Comparison of ENCODE assay signal across 16 mouse cellular contexts in the genomic region with DNA sequence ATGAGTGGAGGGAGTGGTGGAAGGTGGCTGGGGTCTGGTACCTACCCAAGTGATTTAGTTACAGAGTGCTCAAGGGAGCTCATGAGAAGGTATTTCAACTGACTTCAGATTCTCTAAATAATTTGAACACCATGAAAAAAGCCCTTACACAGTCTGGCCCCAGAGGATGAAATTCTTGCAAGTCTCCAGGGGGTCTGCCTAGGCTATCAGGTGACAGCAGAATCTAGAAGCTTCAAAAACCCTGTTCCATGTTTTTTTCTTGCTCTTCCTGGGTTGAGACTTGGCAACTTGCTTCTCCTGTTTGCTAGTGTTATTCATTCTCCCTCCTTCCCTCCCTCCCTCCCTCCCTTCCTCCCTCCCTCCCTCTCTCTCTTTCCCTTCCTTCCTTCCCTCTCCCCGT.
A peak's percentile ranks its signal among the peaks of the same experiment; 100 is the strongest.
DNase-seq lines count a peak whose midpoint lies in the region; ATAC-seq and TF ChIP-seq lines count a peak whose summit lies in the region.
"Had no signal": no experiment of that assay in that cellular context is flagged by ENCODE, and none has a peak within 500 bp of the region (broad histone marks: within the 10 kb centered on the region; RNA-seq: fewer than 3 reads in every experiment).

No protein-coding gene starts in this region.

- H3K4me1 ChIP-seq in midbrain, embryonic 10.5 days, result peaks cover 56% of the 10 kb centered on the region
- peaks cover 33% of the 10 kb centered on the region for H3K4me1 ChIP-seq in midbrain, embryonic 11.5 days (ENCODE audit: control insufficient read depth, insufficient read depth, low read length)
- peaks cover 15% of the 10 kb centered on the region for H3K4me1 ChIP-seq in embryonic fibroblast, embryonic 13.5 days (ENCODE audit: control insufficient read depth, insufficient read depth, low read length)
- H3K4me1 ChIP-seq in limb, embryonic 10.5 days, result peaks cover 14% of the 10 kb centered on the region
- H3K4me1 ChIP-seq in midbrain, postnatal 0 days (ENCODE audit: insufficient read depth, low read length), result peaks cover 12% of the 10 kb centered on the region; the same call in 1 of the 2 replicates

- peak overlapping the region; percentile 74 for H3K27ac ChIP-seq in midbrain, embryonic 10.5 days (replicated peaks)
- no peak overlapping the region for H3K27ac ChIP-seq in midbrain, embryonic 11.5 days (ENCODE audit: low read depth, low read length)
- H3K27ac ChIP-seq in embryonic fibroblast, embryonic 13.5 days (ENCODE audit: insufficient read depth, low read length), result peak overlapping the region; percentile 83
- H3K27ac ChIP-seq in limb, embryonic 10.5 days, result peak overlapping the region; percentile 67; the same call in 1 of the 2 replicates
- H3K27ac ChIP-seq in midbrain, postnatal 0 days (ENCODE audit: low read depth, low read length), result peak overlapping the region; percentile 33
- H3K27ac ChIP-seq in gastrocnemius, adult 2 months, result no peak overlapping the region
- H3K27ac ChIP-seq: limb, embryonic 15.5 days; stomach, embryonic 15.5 days had no signal

- DNase-seq in midbrain, embryonic 10.5 days (ENCODE audit: low spot score), result no peak
- no peak for DNase-seq in midbrain, embryonic 11.5 days (ENCODE audit: low spot score, missing footprints)
- no peak for DNase-seq in limb, embryonic 10.5 days (ENCODE audit: low spot score)
- DNase-seq in midbrain, postnatal 0 days (ENCODE audit: low spot score), result no peak
- no peak for DNase-seq in thymus, postnatal 25 days
- no peak for DNase-seq in gastrocnemius, adult 2 months
- DNase-seq: adrenal gland, adult 8-10 months; cerebellum, adult 9-10 months; liver, postnatal 0 days; retina, postnatal 1 day had no signal

- no peak overlapping the region for H3K9ac ChIP-seq in midbrain, embryonic 11.5 days (ENCODE audit: low read length)
- no peak overlapping the region for H3K9ac ChIP-seq in midbrain, postnatal 0 days (replicated peaks; ENCODE audit: low read length, poor library complexity, severe bottlenecking)
- H3K9ac ChIP-seq: limb, embryonic 15.5 days; liver, postnatal 0 days; stomach, embryonic 15.5 days had no signal

- H3K27me3 ChIP-seq in midbrain, embryonic 10.5 days (ENCODE audit: low read depth, poor library complexity, severe bottlenecking), result no peaks in the 10 kb centered on the region
- H3K27me3 ChIP-seq in midbrain, embryonic 11.5 days (ENCODE audit: control insufficient read depth, insufficient read depth, low read length), result no peaks in the 10 kb centered on the region
- no peaks in the 10 kb centered on the region for H3K27me3 ChIP-seq in limb, embryonic 10.5 days (ENCODE audit: low read depth, poor library complexity, severe bottlenecking)
- H3K27me3 ChIP-seq in midbrain, postnatal 0 days (ENCODE audit: insufficient read depth, low read length), result no peaks in the 10 kb centered on the region
- H3K27me3 ChIP-seq: limb, embryonic 15.5 days; stomach, embryonic 15.5 days had no signal

- H3K36me3 ChIP-seq in midbrain, embryonic 10.5 days, result no peaks in the 10 kb centered on the region
- H3K36me3 ChIP-seq in midbrain, embryonic 11.5 days (ENCODE audit: control insufficient read depth, insufficient read depth, low read length), result no peaks in the 10 kb centered on the region
- 0 out of 2 replicates have a peak, but pooled peaks cover 2% of the 10 kb centered on the region for H3K36me3 ChIP-seq in limb, embryonic 10.5 days
- no peaks in the 10 kb centered on the region for H3K36me3 ChIP-seq in midbrain, postnatal 0 days (ENCODE audit: insufficient read depth, low read length)
- H3K36me3 ChIP-seq: G1E; limb, embryonic 15.5 days; stomach, embryonic 15.5 days had no signal

- H3K4me2 ChIP-seq in midbrain, embryonic 11.5 days, result no peak overlapping the region
- no peak overlapping the region for H3K4me2 ChIP-seq in midbrain, postnatal 0 days (ENCODE audit: low read depth, low read length, poor library complexity, severe bottlenecking)
- H3K4me2 ChIP-seq: limb, embryonic 15.5 days; stomach, embryonic 15.5 days had no signal

- WGBS in midbrain, embryonic 10.5 days, result 58% methylated on average over 1 of the region's 1 CpGs
- WGBS in midbrain, embryonic 11.5 days, result 57% methylated on average over 1 of the region's 1 CpGs
- WGBS in limb, embryonic 10.5 days, result 46% methylated on average over 1 of the region's 1 CpGs
- WGBS in midbrain, postnatal 0 days, result 56% methylated on average over 1 of the region's 1 CpGs

- H3K9me3 ChIP-seq in midbrain, embryonic 10.5 days (replicated peaks), result no peaks in the 10 kb centered on the region
- H3K9me3 ChIP-seq in midbrain, embryonic 11.5 days (ENCODE audit: control insufficient read depth, low read length), result no peaks in the 10 kb centered on the region
- no peaks in the 10 kb centered on the region for H3K9me3 ChIP-seq in limb, embryonic 10.5 days (replicated peaks)
- no peaks in the 10 kb centered on the region for H3K9me3 ChIP-seq in midbrain, postnatal 0 days (ENCODE audit: low read length)
- H3K9me3 ChIP-seq: limb, embryonic 15.5 days; stomach, embryonic 15.5 days had no signal

- TF ChIP-seq POLR2A in embryonic fibroblast, embryonic 13.5 days (IDR thresholded peaks at IDR 0.05; ENCODE audit: low read depth, low read length), result no peak

- no peak for ATAC-seq in midbrain, embryonic 11.5 days (ENCODE audit: low FRiP score)
- no peak for ATAC-seq in midbrain, postnatal 0 days (ENCODE audit: low FRiP score)
- ATAC-seq in megakaryocyte progenitor cell, adult 5-6 weeks (replicated peaks; ENCODE audit: poor library complexity), result no peak
- ATAC-seq: inflammation-experienced regulatory T-cells, adult 6 months; liver, postnatal 0 days had no signal

- no peak overlapping the region for H3K4me3 ChIP-seq in midbrain, embryonic 10.5 days
- H3K4me3 ChIP-seq in midbrain, embryonic 11.5 days (ENCODE audit: low read depth, low read length), result no peak overlapping the region
- no peak overlapping the region for H3K4me3 ChIP-seq in embryonic fibroblast, embryonic 13.5 days (ENCODE audit: insufficient read depth, low read length)
- no peak overlapping the region for H3K4me3 ChIP-seq in limb, embryonic 10.5 days
- no peak overlapping the region for H3K4me3 ChIP-seq in midbrain, postnatal 0 days (ENCODE audit: low read depth, low read length)
- H3K4me3 ChIP-seq in gastrocnemius, adult 2 months, result no peak overlapping the region
- H3K4me3 ChIP-seq: limb, embryonic 15.5 days; stomach, embryonic 15.5 days had no signal

- no peak for TF ChIP-seq CTCF in embryonic fibroblast, embryonic 13.5 days (IDR thresholded peaks at IDR 0.05; ENCODE audit: borderline replicate concordance, insufficient read depth, low read length)
- TF ChIP-seq CTCF in midbrain, postnatal 0 days (IDR thresholded peaks at IDR 0.05), result no peak
- no peak for TF ChIP-seq CTCF in gastrocnemius, adult 2 months (IDR thresholded peaks at IDR 0.05)

- intact Hi-C loops in gastrocnemius, adult 2 months (cut with DNase I), result no loop called here

Comparison
In these comparisons a context has a peak if more than half of its experiments do, and no peak if none do; other contexts are left out.
1. H3K27ac ChIP-seq: peak in midbrain, embryonic 10.5 days (single experiment), embryonic fibroblast, embryonic 13.5 days (single experiment), limb, embryonic 10.5 days (single experiment) and midbrain, postnatal 0 days (single experiment); none in midbrain, embryonic 11.5 days (single experiment) and gastrocnemius, adult 2 months (single experiment).